Comparison of ENCODE assay signal across 9 mouse cellular contexts in the genomic region with DNA sequence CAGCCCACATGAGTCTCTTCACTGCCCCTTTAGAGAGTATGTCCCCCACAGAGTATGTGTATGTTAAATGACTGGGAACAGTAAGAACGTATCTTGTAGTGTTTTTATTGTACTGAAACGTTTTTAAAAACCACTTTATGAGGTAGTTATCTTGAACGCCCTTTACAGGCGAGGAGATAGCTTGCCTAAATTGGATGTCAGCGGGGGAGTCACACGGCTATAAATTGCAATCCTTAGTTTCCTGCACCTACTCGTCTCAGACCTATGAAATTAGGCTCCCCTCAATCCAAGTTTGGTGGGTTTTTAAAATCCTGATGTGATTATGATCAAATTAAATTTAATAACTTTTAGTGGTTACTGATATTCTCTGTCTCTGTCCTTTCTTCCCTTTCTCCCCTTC. TPM values are rescaled to one million over a fixed set of nuclear protein-coding genes. Genes with fewer than 3 reads are reported as not detected.
DNase-seq lines count a peak whose midpoint lies in the region; ATAC-seq lines count a peak whose summit lies in the region.
"Had no signal": no experiment of that assay in that cellular context is flagged by ENCODE, and none has a peak within 500 bp of the region (broad histone marks: within the 10 kb centered on the region; RNA-seq: fewer than 3 reads in every experiment).

No protein-coding gene starts in this region.

- H3K36me3 ChIP-seq in kidney, embryonic 14.5 days (ENCODE audit: control insufficient read depth, insufficient read depth, low read length), result no peaks in the 10 kb centered on the region
- H3K36me3 ChIP-seq in embryonic facial prominence, embryonic 13.5 days, result no peaks in the 10 kb centered on the region
- no peaks in the 10 kb centered on the region for H3K36me3 ChIP-seq in hindbrain, embryonic 15.5 days
- H3K36me3 ChIP-seq in midbrain, embryonic 14.5 days (ENCODE audit: control insufficient read depth, insufficient read depth, low read length), result no peaks in the 10 kb centered on the region

- no peaks in the 10 kb centered on the region for H3K9me3 ChIP-seq in kidney, embryonic 14.5 days (ENCODE audit: control insufficient read depth, low read length)
- no peaks in the 10 kb centered on the region for H3K9me3 ChIP-seq in embryonic facial prominence, embryonic 13.5 days
- H3K9me3 ChIP-seq in hindbrain, embryonic 15.5 days, result no peaks in the 10 kb centered on the region
- H3K9me3 ChIP-seq in midbrain, embryonic 14.5 days (ENCODE audit: control insufficient read depth, low read length), result no peaks in the 10 kb centered on the region

- no peaks in the 10 kb centered on the region for H3K27me3 ChIP-seq in kidney, embryonic 14.5 days (ENCODE audit: control insufficient read depth, insufficient read depth, low read length)
- H3K27me3 ChIP-seq in embryonic facial prominence, embryonic 13.5 days, result no peaks in the 10 kb centered on the region
- no peaks in the 10 kb centered on the region for H3K27me3 ChIP-seq in hindbrain, embryonic 15.5 days
- no peaks in the 10 kb centered on the region for H3K27me3 ChIP-seq in midbrain, embryonic 14.5 days (ENCODE audit: control insufficient read depth, insufficient read depth, low read length)

- no peak overlapping the region for H3K27ac ChIP-seq in kidney, embryonic 14.5 days (ENCODE audit: low read depth, low read length)
- no peak overlapping the region for H3K27ac ChIP-seq in embryonic facial prominence, embryonic 13.5 days
- H3K27ac ChIP-seq in hindbrain, embryonic 15.5 days (replicated peaks), result no peak overlapping the region
- no peak overlapping the region for H3K27ac ChIP-seq in midbrain, embryonic 14.5 days (replicated peaks; ENCODE audit: low read depth, low read length)

- no peak for DNase-seq in kidney, postnatal 4 days
- DNase-seq in midbrain, embryonic 14.5 days, result no peak
- DNase-seq in urinary bladder, postnatal 14 days (ENCODE audit: low spot score), result no peak
- no peak for DNase-seq in embryo, embryonic 11 days
- DNase-seq: cerebellum, adult 11-12 months; layer of hippocampus, postnatal 36 days had no signal

- H3K4me3 ChIP-seq in kidney, embryonic 14.5 days (ENCODE audit: low read length), result peak overlapping the region; percentile 44; the same call in 1 of the 2 replicates
- peak overlapping the region; percentile 71 for H3K4me3 ChIP-seq in embryonic facial prominence, embryonic 13.5 days
- no peak overlapping the region for H3K4me3 ChIP-seq in hindbrain, embryonic 15.5 days
- H3K4me3 ChIP-seq in midbrain, embryonic 14.5 days (replicated peaks; ENCODE audit: low read depth, low read length), result no peak overlapping the region

- no peak for ATAC-seq in kidney, embryonic 14.5 days (ENCODE audit: low FRiP score, low TSS enrichment)
- ATAC-seq in embryonic facial prominence, embryonic 13.5 days (ENCODE audit: insufficient number of reproducible peaks, insufficient read depth, low FRiP score, low TSS enrichment, low read depth), result no peak
- ATAC-seq in hindbrain, embryonic 15.5 days (ENCODE audit: low FRiP score, low read depth), result no peak
- no peak for ATAC-seq in midbrain, embryonic 14.5 days (ENCODE audit: low FRiP score, low TSS enrichment)

- H3K9ac ChIP-seq in kidney, embryonic 14.5 days (ENCODE audit: low read depth, low read length), result no peak overlapping the region; the same call in 1 of the 2 replicates
- no peak overlapping the region for H3K9ac ChIP-seq in embryonic facial prominence, embryonic 13.5 days
- no peak overlapping the region for H3K9ac ChIP-seq in hindbrain, embryonic 15.5 days
- H3K9ac ChIP-seq in midbrain, embryonic 14.5 days (replicated peaks; ENCODE audit: low read length), result no peak overlapping the region

- peaks cover 13% of the 10 kb centered on the region for H3K4me1 ChIP-seq in kidney, embryonic 14.5 days (ENCODE audit: control insufficient read depth, insufficient read depth, low read length)
- H3K4me1 ChIP-seq in embryonic facial prominence, embryonic 13.5 days, result peaks cover 20% of the 10 kb centered on the region
- H3K4me1 ChIP-seq in hindbrain, embryonic 15.5 days (replicated peaks), result peaks cover 16% of the 10 kb centered on the region
- no peaks in the 10 kb centered on the region; the same call in 1 of the 2 replicates for H3K4me1 ChIP-seq in midbrain, embryonic 14.5 days (ENCODE audit: control insufficient read depth, insufficient read depth, low read length)

- WGBS in kidney, embryonic 14.5 days, result 40% methylated on average over 7 of the region's 7 CpGs
- WGBS in embryonic facial prominence, embryonic 13.5 days, result 76% methylated on average over 7 of the region's 7 CpGs
- 71% methylated on average over 7 of the region's 7 CpGs for WGBS in hindbrain, embryonic 15.5 days
- WGBS in midbrain, embryonic 14.5 days, result 82% methylated on average over 7 of the region's 7 CpGs

- H3K4me2 ChIP-seq in kidney, embryonic 14.5 days (replicated peaks; ENCODE audit: low read depth, low read length), result peak overlapping the region; percentile 86
- peak overlapping the region; percentile 92 for H3K4me2 ChIP-seq in embryonic facial prominence, embryonic 13.5 days
- peak overlapping the region; percentile 86 for H3K4me2 ChIP-seq in hindbrain, embryonic 15.5 days
- H3K4me2 ChIP-seq in midbrain, embryonic 14.5 days (ENCODE audit: low read length), result peak overlapping the region; percentile 94; the same call in 1 of the 2 replicates

RNA-seq across cellular contexts. Expression of a gene that starts 1.4 kb away (rescaled TPM):
- polyA plus RNA-seq in kidney, embryonic 14.5 days (2014; fragmentation: Nextera tagmentation; extraction: Ambion mirVana), result 9.0 and 17.7 TPM in 2 replicates
- 11.9 and 14.1 TPM in 2 replicates for polyA plus RNA-seq in embryonic facial prominence, embryonic 13.5 days (2015; fragmentation: Nextera tagmentation; extraction: Ambion mirVana)
- 10.7 and 11.0 TPM in 2 replicates for polyA plus RNA-seq in hindbrain, embryonic 15.5 days (2015; fragmentation: Nextera tagmentation; extraction: Ambion mirVana)
- polyA plus RNA-seq in midbrain, embryonic 14.5 days (2014; fragmentation: Nextera tagmentation; extraction: Ambion mirVana), result 8.6 and 12.7 TPM in 2 replicates

Comparison
In these comparisons a context has a peak if more than half of its experiments do, and no peak if none do; other contexts are left out.
1. H3K4me3 ChIP-seq: peak in kidney, embryonic 14.5 days (single experiment) and embryonic facial prominence, embryonic 13.5 days (single experiment); none in hindbrain, embryonic 15.5 days (single experiment) and midbrain, embryonic 14.5 days (single experiment).
2. Peak in every context shown above with its lines, with median percentiles within 50 percentile points of each other: H3K4me2 ChIP-seq.